Mouse (Mus musculus): ENCODE measurements around the gene A930018P22Rik.

DNA sequence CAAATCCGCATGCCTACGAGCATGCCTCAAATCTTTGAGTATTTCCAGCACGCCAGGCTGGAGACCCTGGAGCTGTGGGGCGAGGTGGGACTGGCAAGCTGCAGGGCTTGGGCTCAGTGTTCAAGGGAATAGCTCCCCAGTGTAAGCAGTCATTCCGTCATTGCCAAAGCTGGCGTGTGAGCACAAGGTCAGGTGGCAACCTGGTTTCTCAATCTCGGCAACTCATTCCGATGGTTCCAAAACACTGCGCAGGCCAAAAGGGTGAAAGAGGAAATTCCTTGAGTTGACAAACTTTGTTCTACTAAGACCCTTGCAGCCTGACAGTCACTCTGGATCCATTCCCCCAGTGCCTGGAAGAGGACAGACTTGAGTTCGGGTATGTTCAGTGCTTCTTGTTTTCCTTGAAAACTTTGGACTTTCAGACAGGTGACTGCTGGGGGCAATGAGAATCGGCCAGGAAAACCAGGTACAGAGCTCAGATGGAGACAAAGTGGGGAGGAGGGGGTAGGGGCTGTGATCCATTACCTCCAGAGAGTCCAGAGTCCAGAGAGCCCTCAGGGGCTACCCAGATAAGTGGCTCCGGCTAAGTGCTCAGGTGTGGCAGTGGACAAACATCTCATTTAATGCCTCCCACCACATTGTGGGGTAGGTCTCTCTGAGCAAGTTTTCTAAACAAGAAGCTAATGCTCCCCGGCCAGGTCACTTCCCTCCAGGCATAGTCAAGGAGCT is 6.4 kb downstream of the A930018P22Rik start:
- TF ChIP-seq CTCF (IDR thresholded peaks at IDR 0.05; ENCODE audit: borderline replicate concordance, insufficient read depth, low read length) (no peak), POLR2A (IDR thresholded peaks at IDR 0.05; ENCODE audit: low read depth, low read length) (no peak)

Data from embryonic fibroblast, embryonic 13.5 days (primary cell).